Mouse (Mus musculus) T-helper 1 cell (primary cell): Measurements from ENCODE around the gene Syt10.
"Not testable (repeated sequence)": the region's sequence is repeated elsewhere in the genome, so short reads cannot be mapped to it uniquely, and the experiment has no call there.

Experiments used
- in situ Hi-C: fragments of 300-600 bp; cut with MboI, MseI; formaldehyde crosslinking; loops from one replicate; pipeline ENCODE4 v1.15.1; 2025; ENCODE audit warnings: high pct_unique_total_duplicates

Gene Syt10

GRCm38 (mm10) chr15:89841364-89842017 lies at the start of gene Syt10:
Gene Syt10 (minus strand): TSS chr15:89841860.
- in situ Hi-C loops, result no loop called here

- in situ Hi-C loops, result no loop called here
Observed at GRCm38 (mm10) chr15:89883799-89884198, 42.1 kb upstream of the Syt10 start.

GRCm38 (mm10) chr15:89878981-89879380 lies 37.3 kb upstream of the Syt10 start:
- in situ Hi-C loops, result no loop called here

- in situ Hi-C loops, result no loop called here
Observed at GRCm38 (mm10) chr15:89816098-89816497, 25.6 kb downstream of the Syt10 start.

- in situ Hi-C loops, result no loop called here
Observed at GRCm38 (mm10) chr15:89804478-89804877, 37.2 kb downstream of the Syt10 start.

- in situ Hi-C loops, result no loop called here
Observed at GRCm38 (mm10) chr15:89779928-89780327, 61.7 kb downstream of the Syt10 start.

GRCm38 (mm10) chr15:89766016-89766415 lies 75.6 kb downstream of the Syt10 start:
- in situ Hi-C loops, result not testable (repeated sequence)

- in situ Hi-C loops, result no loop called here
Observed at GRCm38 (mm10) chr15:89733611-89734010, 108.0 kb downstream of the Syt10 start.
